Mouse (Mus musculus) thymus, postnatal 10 days (tissue): ENCODE results near the gene Efl1.
"Not testable (repeated sequence)": the region's sequence is repeated elsewhere in the genome, so short reads cannot be mapped to it uniquely, and the experiment has no call there.

Experiments used
- DNase-seq, 2 experiments: peaks; one replicate each; pipeline ENCODE4 v3.0.0; 2021; ENCODE audit warnings: low spot score in 2 of 2

The Efl1 gene

DNA sequence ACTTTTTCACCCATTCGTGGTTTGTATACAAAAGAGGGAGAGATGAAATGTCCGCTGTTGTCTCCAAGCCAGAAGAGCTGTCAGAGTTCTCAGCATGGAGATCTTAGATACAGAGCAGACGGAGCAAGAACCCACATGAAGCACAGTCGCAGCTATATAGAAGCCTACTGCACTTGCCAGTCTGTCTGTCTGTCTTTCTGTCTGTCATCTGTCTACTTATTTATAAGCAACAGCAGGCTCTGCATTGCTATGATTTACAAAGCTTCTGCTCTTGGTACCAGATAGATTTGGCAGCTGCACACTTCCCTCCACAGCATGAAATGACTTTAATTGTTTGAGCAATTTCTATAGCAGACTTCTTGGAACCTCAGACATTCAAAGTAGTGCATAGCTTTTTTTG is 110.1 kb downstream of the Efl1 start:
- no peak for DNase-seq

DNA sequence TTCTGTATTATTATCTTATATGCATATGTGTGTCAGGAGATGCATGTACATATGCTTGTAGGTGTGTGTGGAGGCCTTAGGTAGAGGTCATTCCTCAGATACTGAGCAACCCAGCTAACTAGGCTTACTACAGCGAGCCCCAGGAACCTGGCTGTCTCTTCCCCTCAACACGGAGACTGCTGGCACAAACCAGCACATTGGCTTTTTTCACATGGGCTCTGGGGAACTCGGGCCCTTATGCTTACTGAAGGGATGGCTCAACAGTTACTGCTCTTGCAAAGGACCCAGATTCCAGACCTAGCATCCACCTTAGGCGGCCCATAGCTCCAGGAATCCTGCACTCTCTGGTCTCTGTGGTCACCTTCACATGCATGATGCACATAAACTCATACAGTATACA is 110.7 kb downstream of the Efl1 start:
- no peak for DNase-seq

DNA sequence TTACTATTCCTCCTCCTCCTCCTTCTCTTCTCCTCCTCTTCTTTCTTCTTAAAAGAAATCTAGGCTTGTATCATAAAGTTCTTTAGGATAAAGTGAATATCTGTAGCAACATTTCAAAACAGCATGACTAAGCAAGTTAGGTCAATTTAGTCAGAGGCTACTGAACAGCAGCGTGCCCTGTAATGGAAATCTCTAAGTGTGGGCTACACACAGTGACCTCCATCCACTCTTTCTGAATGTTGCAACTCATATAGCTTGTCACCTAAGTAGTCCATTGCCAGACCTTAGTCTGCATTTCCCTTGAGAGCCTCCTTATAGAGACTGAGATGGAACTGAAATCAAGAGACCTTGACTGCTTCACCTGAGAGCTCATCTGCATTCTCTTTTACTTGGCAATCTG is 116.5 kb downstream of the Efl1 start:
- no peak for DNase-seq

DNA sequence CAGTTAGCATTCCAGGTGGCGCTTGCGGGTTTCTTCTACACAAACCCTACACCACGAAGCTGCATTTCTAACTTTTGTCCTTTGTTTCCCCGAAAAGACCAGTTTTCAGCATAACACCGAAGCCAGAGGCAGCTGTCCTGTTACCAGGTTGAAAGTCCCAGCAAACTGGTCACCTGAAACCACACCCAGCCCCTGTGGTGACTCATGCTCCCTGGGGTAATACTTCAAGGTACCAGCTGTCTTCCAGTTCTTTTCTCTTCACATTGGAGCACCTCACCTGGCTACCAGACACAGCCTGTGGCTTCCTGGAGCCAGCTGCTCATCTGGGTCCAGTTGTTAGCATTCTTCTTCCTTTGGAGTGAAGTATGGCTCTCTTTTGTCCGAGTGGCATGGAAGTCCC is 118.2 kb downstream of the Efl1 start:
- no peak for DNase-seq

DNA sequence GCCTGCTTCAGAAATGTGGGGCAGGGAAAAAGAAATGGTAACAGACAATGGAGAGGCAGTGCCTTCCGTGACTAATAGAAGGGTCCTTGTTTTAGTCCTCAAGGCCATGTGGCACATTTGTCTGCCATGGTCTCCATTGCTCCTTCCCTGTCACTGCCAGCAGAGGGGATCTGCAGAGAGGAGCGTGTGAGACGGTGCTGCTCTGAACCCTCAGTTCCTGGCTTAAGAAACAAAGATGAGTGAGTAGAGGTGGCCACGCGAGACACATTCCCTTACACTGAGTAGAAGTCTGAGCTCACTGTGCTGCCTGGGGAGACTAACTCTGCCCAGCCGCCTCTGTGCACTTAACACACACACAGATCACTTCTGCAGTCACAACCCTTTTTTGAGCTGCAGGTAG is 121.8 kb downstream of the Efl1 start:
- no peak for DNase-seq

DNA sequence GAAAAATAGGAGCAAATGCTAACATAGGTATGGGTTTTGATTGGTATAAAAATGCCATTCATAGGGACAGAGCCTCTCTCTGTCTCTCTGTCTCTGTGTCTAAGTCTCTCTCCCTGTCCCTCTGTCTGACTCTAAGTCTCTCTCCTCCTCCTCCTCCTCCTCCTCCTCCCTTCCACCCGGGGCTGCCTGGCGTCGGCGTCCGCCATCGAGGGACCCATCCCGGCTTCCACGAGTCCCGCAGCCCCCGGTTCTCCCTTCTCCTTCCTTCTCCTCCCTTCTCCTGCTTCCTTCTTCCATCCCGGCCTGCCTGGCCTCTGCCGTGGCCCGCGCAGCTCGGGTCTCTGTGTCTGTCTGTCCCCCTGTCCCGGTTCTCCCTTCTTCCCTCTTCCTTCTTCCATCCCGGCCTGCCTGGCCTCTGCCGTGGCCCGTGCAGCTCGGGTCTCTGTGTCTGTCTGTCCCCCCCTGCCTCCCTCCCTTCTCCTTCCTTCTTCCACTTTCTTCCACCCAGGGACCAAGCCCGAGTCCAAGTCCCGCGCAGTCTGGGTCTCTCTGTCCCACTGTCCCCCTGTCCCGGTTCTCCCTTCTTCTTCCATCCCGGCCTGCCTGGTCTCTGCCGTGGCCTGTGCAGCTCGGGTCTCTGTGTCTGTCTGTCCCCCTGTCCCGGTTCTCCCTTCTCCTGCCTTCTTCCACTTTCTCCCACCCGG is 122.7 kb downstream of the Efl1 start:
- DNase-seq: not testable (repeated sequence)

DNA sequence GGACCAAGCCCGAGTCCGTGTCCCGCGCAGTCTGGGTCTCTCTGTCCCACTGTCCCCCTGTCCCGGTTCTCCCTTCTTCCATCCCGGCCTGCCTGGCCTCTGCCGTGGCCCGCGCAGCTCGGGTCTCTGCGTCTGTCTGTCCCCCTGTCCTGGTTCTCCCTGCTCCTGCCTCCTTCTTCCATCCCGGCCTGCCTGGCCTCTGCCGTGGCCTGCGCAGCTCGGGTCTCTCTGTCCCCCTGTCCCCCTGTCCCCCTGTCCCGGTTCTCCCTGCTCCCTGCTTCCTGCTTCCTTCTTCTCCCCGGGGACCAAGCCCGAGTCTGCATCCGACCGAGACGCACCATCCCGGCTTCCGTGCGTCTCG is 123.2 kb downstream of the Efl1 start:
- not testable (repeated sequence) for DNase-seq

DNA sequence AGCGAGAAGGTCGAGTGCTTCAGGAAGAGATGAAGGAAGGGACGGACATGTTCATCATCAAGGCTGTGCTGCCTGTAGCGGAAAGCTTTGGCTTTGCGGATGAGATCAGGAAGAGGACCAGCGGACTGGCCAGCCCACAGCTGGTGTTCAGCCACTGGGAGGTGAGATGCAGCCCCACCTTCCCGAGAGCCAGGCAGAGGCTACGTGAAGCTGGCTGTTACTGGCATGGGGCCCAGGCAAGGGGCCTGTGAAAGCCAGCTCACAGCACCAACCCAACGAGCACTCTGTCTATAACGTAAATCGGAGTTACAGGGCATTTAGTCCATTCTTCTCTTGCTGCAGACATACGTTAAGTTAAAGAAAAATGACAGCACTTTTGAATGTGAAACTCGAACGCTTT is 124.1 kb downstream of the Efl1 start:
- no peak for DNase-seq

DNA sequence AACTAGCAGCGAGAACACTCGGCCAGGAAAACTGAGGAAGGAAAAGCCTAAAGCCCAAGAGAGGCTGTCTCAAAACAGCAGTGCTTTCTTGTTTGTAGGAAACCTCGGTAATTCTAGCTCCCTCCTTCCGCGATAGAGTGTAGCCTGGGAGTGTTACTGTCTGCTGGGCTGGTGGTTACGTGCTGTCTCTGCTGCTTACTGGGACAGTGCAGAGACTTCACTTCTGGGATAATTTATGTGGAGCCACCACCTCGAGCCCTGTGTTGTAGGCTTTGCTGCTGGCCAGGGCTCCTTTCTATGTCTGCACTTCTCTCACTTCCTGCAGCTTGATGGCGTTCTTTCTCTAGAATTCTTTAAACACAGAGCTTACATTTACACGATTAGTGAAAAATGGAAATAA is 124.7 kb downstream of the Efl1 start:
- peak in 1 of 2 experiments; percentile 7 for DNase-seq

DNA sequence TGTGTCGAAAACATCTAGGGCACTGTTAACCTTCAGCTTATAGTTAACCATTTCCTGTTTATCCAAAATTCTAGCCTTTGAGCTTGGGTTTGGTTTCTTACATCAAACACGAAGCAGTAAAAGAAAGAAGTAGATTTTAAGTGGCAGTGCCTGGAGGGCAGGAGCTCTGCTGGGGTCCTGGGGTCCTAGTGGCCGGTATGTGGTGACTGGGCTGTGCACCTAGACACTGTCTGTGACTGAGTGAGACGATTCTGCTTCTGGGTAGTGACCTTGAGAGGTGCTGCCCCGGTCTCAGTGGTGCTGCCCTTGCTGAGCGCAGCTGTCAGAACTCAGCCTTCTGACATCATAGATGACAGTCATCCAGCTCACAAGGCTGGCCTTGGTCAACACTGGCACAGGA is 125.5 kb downstream of the Efl1 start:
- no peak for DNase-seq

DNA sequence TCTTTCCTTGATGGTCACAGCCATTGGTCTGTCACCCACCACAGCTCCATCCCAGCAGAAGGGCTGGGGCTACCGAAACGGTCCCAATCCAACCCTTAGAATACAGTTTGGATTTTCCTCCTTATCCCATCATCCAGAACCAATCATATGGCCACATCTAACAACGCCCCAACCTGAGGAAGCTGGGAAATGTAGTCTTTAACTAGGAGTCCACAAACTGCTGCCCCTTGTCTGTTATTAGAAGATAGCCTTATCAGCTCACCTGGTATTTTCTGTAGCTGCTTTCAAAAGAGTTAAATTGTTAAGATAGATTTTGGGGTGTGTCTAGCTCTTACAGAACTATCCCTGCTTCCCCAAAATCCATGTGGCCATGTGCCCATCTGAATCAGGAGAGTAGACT is 126.7 kb downstream of the Efl1 start:
- no peak for DNase-seq

DNA sequence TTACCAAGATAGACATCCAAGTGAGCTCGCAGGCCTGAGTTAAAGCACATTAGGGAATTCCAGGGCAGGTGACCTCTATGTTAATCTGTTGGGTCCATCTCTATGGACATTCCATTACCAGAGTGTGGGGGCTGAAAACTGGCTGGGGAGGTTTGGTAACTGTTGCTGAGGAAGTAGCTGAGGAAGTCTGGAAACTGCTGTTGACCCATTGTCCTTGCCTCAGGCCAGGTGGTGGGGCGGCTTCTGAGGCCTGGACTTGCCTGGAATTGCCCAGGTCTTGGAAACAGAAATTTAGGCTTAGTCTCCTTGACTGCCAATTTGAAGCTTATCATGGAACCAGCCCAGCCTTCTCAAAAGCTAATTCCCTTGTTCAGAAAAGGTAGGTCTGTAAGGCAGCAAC is 134.7 kb downstream of the Efl1 start:
- DNase-seq: no peak

DNA sequence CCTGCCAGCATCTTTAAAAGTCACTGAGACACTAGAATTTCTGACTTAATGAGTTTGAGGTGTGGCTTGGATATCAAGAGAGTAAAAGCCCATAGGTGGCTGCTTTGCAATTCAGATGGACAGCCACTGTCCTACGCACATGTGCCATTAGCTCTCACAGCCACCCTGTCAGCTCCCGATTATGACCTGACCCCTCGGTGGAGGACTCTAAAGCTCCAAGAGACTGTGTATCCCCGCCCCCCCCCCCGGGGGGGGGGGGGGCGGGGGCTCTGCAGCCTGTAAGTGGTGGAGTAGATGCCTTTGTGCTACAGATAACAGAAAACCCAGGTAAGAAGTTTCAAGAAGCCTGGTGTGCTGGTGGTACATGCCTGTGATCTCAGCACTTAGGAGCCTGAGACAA is 135.3 kb downstream of the Efl1 start:
- no peak for DNase-seq

DNA sequence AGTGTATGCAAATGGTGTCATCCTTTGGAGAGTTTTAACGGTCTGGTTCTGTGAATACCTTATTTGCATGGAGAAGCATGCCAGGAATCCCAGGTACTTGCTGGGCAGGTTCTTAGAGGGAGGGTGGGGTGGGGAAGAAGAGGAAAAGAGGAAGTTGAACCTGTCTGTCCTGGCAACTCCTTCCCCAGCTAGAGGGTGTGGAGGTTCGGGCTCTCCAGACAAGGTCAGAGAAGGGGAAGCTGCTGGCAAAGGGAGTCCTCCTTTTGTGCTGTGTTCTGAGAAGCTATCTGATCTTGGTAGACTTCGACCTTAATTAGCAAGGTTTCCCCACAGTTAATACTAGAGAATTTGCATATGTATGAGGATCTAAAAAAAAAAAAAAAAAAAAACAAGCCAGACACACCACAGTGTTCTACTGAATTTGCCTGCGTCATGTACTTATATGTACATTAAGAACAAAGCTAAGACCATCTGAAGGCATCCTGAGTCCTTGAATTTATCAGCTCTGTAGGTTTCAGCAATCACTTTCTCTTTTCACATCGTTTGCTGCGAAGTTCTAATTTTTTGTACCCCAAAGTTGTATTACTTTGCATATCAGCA is 137.0 kb downstream of the Efl1 start:
- no peak for DNase-seq

DNA sequence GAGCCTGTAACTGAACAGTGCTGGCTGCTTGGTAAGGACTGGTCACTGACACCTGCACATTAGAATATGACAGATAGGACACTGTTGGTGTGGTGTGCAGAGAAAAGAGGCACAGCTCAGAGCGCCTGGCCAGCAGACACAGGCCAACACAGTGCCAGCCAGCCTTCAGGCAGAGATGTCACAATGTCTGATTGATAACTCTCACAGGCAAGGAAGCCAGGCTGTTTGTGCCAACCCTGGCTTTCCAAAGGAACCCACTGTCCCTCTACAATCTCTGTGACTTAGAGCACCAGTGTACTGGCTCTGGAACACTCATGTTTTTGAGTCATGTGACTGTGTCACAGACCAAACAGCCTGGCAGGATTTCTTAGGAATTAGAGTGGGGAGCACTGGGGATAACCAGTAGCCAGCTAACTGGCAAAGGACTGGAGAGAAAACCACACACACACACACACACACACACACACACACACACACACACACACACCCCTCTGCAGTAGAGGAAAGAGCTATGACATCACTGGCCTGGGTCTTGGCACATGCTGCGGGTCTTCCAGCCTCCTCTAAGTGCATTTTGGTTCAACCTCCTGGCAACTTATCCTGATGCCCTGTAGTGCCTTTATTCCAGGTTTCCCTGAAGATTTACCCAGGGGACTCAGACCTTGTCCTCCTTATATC is 137.7 kb downstream of the Efl1 start:
- DNase-seq: no peak

DNA sequence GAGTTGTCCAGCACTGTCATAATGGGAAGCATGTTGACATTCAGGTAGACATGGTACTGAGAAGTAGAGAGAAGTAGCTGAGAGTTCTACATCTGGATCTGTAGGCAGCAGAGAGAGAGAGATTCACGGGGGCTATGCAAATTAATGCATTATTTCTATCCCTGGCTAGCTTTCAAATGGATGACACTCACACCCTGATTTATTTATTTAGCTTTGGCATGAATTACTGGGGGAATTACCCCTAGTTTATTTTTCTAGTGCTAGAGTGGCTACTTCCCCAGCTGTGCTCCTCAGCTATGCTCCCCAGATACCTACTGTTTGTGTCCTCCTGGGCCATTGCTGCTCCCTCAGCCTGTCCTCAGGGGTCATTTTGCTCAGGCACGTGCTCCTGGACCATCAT is 144.2 kb downstream of the Efl1 start:
- DNase-seq: no peak

DNA sequence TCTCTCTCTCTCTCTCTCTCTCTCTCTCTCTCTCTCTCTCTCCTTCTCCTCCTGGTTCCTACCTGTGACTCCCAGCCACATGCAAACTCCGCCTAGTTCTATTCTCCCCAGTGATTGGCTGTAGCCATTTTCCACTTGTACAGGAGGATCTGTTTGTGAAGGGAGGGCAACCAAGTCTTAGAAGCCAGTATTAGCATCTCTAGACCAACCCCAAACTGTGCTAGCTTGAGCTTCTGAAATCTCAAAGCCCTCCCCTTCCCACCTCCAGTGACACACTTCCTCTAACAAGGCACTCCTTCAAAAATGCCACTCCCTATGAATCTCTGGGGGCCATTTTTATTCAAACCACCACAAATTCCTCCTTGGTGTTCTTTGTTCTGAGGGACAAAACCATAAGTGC is 144.7 kb downstream of the Efl1 start:
- no peak for DNase-seq

DNA sequence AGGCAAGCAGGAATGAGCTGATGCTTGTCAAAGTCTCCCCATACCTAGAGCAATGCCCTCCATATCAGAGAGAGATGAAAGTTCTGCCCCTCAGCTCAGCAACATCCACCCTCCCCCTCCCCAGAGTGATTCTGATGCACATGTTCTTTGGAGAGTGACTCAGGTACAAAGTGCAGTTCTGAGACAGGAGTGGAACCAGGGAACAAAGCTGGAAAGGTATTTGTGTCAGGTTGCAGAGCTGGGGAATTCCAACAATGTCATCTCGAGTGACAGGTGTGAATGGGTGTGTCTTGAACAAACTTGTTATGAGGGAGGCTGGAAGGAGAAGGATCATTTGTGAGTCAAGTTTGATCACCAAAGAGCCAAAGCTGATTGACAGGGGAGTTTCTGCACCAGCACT is 146.1 kb downstream of the Efl1 start:
- no peak for DNase-seq

DNA sequence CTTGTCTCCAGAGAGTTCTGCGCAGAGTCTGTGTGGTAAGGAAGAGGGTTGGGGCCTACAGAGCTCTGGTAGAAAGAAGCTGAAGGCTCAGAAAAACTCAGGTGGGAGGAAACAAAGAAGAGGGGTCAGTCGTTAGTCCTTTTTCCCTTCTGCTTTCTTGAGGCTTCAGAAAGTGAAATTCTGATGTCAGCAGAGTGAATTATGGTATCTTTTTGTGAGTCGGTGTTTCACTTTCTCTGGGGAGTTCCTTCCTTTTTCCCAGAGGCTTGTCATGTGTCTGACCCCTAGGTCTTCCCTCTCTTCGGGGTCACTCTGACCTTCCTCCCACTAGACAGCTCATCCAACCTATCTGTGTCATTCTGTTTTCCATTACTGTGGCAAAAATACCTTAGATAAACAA is 153.8 kb downstream of the Efl1 start:
- no peak for DNase-seq

DNA sequence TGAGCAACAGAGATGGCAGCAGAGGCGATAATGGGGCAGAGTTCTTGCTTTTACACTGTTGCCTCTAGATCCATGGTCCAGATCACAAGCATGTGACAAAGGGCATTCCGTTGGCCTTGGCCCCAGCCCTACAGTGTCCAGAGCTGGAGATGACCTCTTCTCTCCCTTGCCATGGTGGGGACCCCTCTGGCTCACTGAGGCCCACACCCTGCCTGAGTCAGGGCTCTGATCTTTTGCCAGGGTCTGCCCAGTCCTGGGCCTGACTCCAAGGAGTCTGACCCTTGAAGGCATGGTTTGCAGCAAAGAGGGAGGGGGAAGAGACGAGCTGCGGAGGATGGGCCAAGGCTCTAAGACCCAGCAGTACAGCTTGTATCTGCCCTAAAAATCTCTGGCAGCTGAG is 159.8 kb downstream of the Efl1 start:
- DNase-seq: no peak

DNA sequence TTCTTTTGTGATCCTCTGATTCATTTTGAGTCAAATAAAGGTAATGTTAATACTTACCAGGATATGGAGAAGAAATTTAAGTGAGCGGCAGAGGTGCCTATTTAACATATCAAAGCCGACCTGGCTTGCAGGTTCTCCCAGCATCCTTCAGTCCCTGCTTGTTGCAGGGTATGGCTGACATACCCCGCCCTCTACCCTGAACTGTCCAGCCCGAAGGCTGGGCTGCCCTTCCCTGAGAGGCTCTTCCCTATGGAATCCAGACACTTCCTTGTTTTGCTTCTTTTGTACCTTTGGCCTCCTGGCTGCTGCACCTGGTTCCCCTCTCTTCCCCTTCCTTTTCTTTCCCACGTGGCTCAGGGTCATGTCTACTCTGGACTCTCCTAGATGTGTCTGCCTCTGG is 160.7 kb downstream of the Efl1 start:
- no peak for DNase-seq

DNA sequence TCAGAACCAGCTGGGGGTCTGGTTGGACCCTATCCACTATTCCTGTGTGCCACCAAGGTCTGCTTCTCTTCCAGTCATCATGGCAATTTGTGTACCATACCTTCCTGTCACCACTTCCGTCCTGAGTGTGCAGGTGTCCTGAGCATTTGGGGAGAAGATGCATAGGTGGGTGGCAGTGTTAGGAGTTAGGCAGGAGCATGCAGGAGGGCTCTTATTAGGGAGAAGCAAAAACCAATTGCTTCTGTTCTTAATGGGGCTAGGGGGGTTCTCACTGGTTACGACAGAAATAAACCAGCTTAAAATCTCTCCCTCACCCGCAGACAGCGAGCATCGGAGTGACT is 162.4 kb downstream of the Efl1 start:
- DNase-seq: no peak

DNA sequence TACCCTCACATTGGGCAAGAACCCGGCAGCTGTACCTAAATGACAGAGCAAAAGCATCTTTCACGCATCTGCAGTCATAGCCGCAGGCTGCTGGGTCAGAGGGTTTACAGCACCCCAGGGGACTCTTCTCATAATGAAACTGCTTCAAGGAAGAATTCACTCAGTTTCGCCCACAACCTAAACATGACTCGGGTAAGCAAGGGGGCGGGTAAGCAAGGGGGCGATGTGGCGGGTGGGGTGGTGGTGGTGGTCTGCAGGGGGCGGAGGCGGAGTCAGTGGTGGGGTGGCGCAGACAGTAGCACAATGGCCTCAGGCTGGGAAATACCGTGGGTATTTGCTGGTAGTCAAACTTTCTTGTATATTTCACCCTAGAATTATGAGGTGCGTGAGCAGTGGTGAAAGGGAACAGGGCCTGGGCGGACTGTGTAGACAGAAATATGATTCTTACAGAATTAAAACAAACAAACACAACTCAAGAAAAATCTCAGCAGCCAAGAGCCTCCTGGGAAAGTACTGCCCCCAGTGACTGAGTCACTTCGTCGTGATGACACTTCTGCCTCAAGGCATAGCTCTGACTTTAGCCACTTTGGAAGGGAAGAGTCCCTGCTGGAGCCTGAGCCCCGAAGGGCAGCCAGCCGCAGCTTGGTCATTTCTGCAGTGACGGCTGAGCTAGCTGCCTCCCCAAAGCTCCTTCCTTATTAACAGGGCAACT is 162.9 kb downstream of the Efl1 start:
- no peak for DNase-seq
